ENCODE assay signal across 10 mouse cellular contexts in genomic region chr15:101042613-101043012, GRCm38 (mm10). TPM values are rescaled to one million over a fixed set of nuclear protein-coding genes. Genes with fewer than 3 reads are reported as not detected.
DNase-seq lines count a peak whose midpoint lies in the region; ATAC-seq and TF ChIP-seq lines count a peak whose summit lies in the region.
"Had no signal": no experiment of that assay in that cellular context is flagged by ENCODE, and none has a peak within 500 bp of the region (broad histone marks: within the 10 kb centered on the region; RNA-seq: fewer than 3 reads in every experiment).

No protein-coding gene starts in this region.

- peak; percentile 80 for TF ChIP-seq CTCF in intestine, postnatal 0 days (IDR thresholded peaks at IDR 0.05; ENCODE audit: low read depth)
- peak; percentile 82 for TF ChIP-seq CTCF in brain, embryonic 14.5 days (IDR thresholded peaks at IDR 0.05; ENCODE audit: borderline replicate concordance, extremely low read depth, insufficient read depth, insufficient read length)

- peaks cover 72% of the 10 kb centered on the region for H3K27me3 ChIP-seq in intestine, postnatal 0 days (replicated peaks; ENCODE audit: control insufficient read depth, insufficient read depth, low read length)
- peaks cover 68% of the 10 kb centered on the region for H3K27me3 ChIP-seq in intestine, embryonic 15.5 days (replicated peaks)
- peaks cover 44% of the 10 kb centered on the region for H3K27me3 ChIP-seq in neural tube, embryonic 11.5 days (ENCODE audit: control insufficient read depth, insufficient read depth, low read length)

- no peak for DNase-seq in ES-E14 (ENCODE audit: low read depth, low spot score)
- DNase-seq in brain, embryonic 14.5 days (ENCODE audit: low read depth): peak; percentile 75
- DNase-seq in frontal cortex, postnatal 25 days (ENCODE audit: low spot score in 2 of 2): peak; percentile 64 to 65
- peak; percentile 61 to 72 for DNase-seq in layer of hippocampus, postnatal 14 days (ENCODE audit: low spot score in 2 of 2)
- DNase-seq in neural tube, embryonic 11.5 days (ENCODE audit: low spot score): peak; percentile 73
- peak; percentile 52 to 73 for DNase-seq in urinary bladder, postnatal 36 days (ENCODE audit: low spot score in 2 of 2)

- no peak overlapping the region for H3K27ac ChIP-seq in intestine, postnatal 0 days (ENCODE audit: low read depth, low read length)
- no peak overlapping the region for H3K27ac ChIP-seq in intestine, embryonic 15.5 days
- H3K27ac ChIP-seq in ES-E14 (ENCODE audit: insufficient read depth, low read depth, low read length, poor library complexity, severe bottlenecking): no peak overlapping the region
- H3K27ac ChIP-seq in neural tube, embryonic 11.5 days (ENCODE audit: low read depth, low read length): no peak overlapping the region

- 27% methylated on average over 6 of the region's 6 CpGs for WGBS in intestine, postnatal 0 days
- 25% methylated on average over 6 of the region's 6 CpGs for WGBS in intestine, embryonic 15.5 days
- 28% methylated on average over 6 of the region's 6 CpGs for WGBS in neural tube, embryonic 11.5 days

- H3K9ac ChIP-seq in intestine, postnatal 0 days (ENCODE audit: low read depth, low read length): no peak overlapping the region
- H3K9ac ChIP-seq in intestine, embryonic 15.5 days: no peak overlapping the region
- no peak overlapping the region for H3K9ac ChIP-seq in ES-E14 (ENCODE audit: insufficient read depth, low read depth, low read length, poor library complexity, severe bottlenecking)
- H3K9ac ChIP-seq in neural tube, embryonic 11.5 days (ENCODE audit: low read length): no peak overlapping the region

- in situ Hi-C loops in ES-E14 (cut with MboI; ENCODE audit: low sequenced_read_pairs in 2 of 2, unreplicated experiment in 2 of 2): no loop called here

- H3K4me2 ChIP-seq in intestine, postnatal 0 days (replicated peaks; ENCODE audit: low read depth): no peak overlapping the region
- no peak overlapping the region for H3K4me2 ChIP-seq in intestine, embryonic 15.5 days (replicated peaks)
- H3K4me2 ChIP-seq in neural tube, embryonic 11.5 days (ENCODE audit: low read depth): no peak overlapping the region

- H3K9me3 ChIP-seq in intestine, postnatal 0 days (ENCODE audit: control insufficient read depth): no peaks in the 10 kb centered on the region
- no peaks in the 10 kb centered on the region for H3K9me3 ChIP-seq in intestine, embryonic 15.5 days
- no peaks in the 10 kb centered on the region for H3K9me3 ChIP-seq in ES-E14 (ENCODE audit: control insufficient read depth, insufficient read depth, low read depth, low read length)
- no peaks in the 10 kb centered on the region for H3K9me3 ChIP-seq in neural tube, embryonic 11.5 days (ENCODE audit: control insufficient read depth, low read length)

- no peak for ATAC-seq in intestine, postnatal 0 days
- no peak for ATAC-seq in intestine, embryonic 15.5 days
- ATAC-seq in neural tube, embryonic 11.5 days (ENCODE audit: insufficient read depth, low FRiP score, low TSS enrichment): no peak

- no peak overlapping the region for H3K4me3 ChIP-seq in intestine, postnatal 0 days (ENCODE audit: low read depth, low read length)
- H3K4me3 ChIP-seq in intestine, embryonic 15.5 days (replicated peaks): no peak overlapping the region
- H3K4me3 ChIP-seq in ES-E14 (ENCODE audit: insufficient read depth in 1 of 2, low read depth in 1 of 2, low read length in 2 of 2, poor library complexity in 1 of 2, severe bottlenecking in 1 of 2): no peak overlapping the region
- no peak overlapping the region for H3K4me3 ChIP-seq in neural tube, embryonic 11.5 days (ENCODE audit: low read depth, low read length)
- H3K4me3 ChIP-seq: erythroblast, embryonic 14.5 days had no signal

- peaks cover 2% of the 10 kb centered on the region; the same call in 1 of the 2 replicates for H3K4me1 ChIP-seq in intestine, postnatal 0 days (replicated peaks; ENCODE audit: control insufficient read depth, insufficient read depth, low read length)
- peaks cover 19% of the 10 kb centered on the region for H3K4me1 ChIP-seq in intestine, embryonic 15.5 days (replicated peaks)
- peaks cover 0 to 2% of the 10 kb centered on the region in 2 experiments; a peak in 1 of 4 replicates for H3K4me1 ChIP-seq in ES-E14 (ENCODE audit: control insufficient read depth in 2 of 2, insufficient read depth in 2 of 2, low read length in 2 of 2, poor library complexity in 1 of 2)
- peaks cover 15% of the 10 kb centered on the region; the same call in 1 of the 2 replicates for H3K4me1 ChIP-seq in neural tube, embryonic 11.5 days (ENCODE audit: control insufficient read depth, insufficient read depth, low read length)

- no peaks in the 10 kb centered on the region for H3K36me3 ChIP-seq in intestine, postnatal 0 days (ENCODE audit: control insufficient read depth, insufficient read depth)
- no peaks in the 10 kb centered on the region for H3K36me3 ChIP-seq in intestine, embryonic 15.5 days
- no peaks in the 10 kb centered on the region for H3K36me3 ChIP-seq in ES-E14 (ENCODE audit: control insufficient read depth, insufficient read depth, low read length, poor library complexity, severe bottlenecking)
- no peaks in the 10 kb centered on the region for H3K36me3 ChIP-seq in neural tube, embryonic 11.5 days (ENCODE audit: control insufficient read depth, insufficient read depth, low read length)

- no peak for TF ChIP-seq POLR2A in brain, embryonic 14.5 days (IDR thresholded peaks at IDR 0.05; ENCODE audit: borderline replicate concordance, extremely low read depth, insufficient read depth, insufficient read length, poor library complexity, severe bottlenecking)

TF ChIP-seq in ES-E14, 5 proteins besides CTCF, POLR2A, EP300 and RAD21:
- TF ChIP-seq ZNF384 (IDR thresholded peaks at IDR 0.05; ENCODE audit: low read depth, low read length): no peak
- TF ChIP-seq ZC3H11A (IDR thresholded peaks at IDR 0.05; ENCODE audit: borderline replicate concordance, low read depth, low read length): 0 out of 2 replicates have a peak, but pooled peaks have one; percentile 26

RNA-seq across cellular contexts. Expression of gene Gm47841, which starts 4.6 kb away (rescaled TPM):
- not detected in 2 replicates for polyA plus RNA-seq in intestine, postnatal 0 days (2015; fragmentation: Nextera tagmentation; extraction: Ambion mirVana)
- not detected in 2 replicates for polyA plus RNA-seq in intestine, embryonic 15.5 days (2015; fragmentation: Nextera tagmentation; extraction: Ambion mirVana)
- not detected in 2 replicates for total RNA-seq in ES-E14 (2012; rRNA removed)
- polyA plus RNA-seq in brain, embryonic 14.5 days (2012; rRNA removed): not detected in 2 replicates
- not detected for total RNA-seq in layer of hippocampus, postnatal 14 days (2021)
- polyA plus RNA-seq in neural tube, embryonic 11.5 days (2014; fragmentation: Nextera tagmentation; extraction: Ambion mirVana): not detected in 2 replicates
- polyA plus RNA-seq: erythroblast, embryonic 14.5 days; lung, embryonic 16.5 days had no signal

RNA-seq across cellular contexts. Expression of gene Fignl2, which starts 35.8 kb away (rescaled TPM):
- 0.16 and 0.33 TPM in 2 replicates for polyA plus RNA-seq in intestine, postnatal 0 days (2015; fragmentation: Nextera tagmentation; extraction: Ambion mirVana)
- polyA plus RNA-seq in intestine, embryonic 15.5 days (2015; fragmentation: Nextera tagmentation; extraction: Ambion mirVana): 0.18 and 0.19 TPM in 2 replicates
- 7.1 and 8.6 TPM in 2 replicates for total RNA-seq in ES-E14 (2012; rRNA removed)
- polyA plus RNA-seq in brain, embryonic 14.5 days (2012; rRNA removed): 1.5 and 2.1 TPM in 2 replicates
- total RNA-seq in layer of hippocampus, postnatal 14 days (2021): 1 to 10 TPM; 1.1 to 1.2 TPM
- polyA plus RNA-seq in neural tube, embryonic 11.5 days (2014; fragmentation: Nextera tagmentation; extraction: Ambion mirVana): 1.6 and 1.7 TPM in 2 replicates
- polyA plus RNA-seq: erythroblast, embryonic 14.5 days had no signal
